Mouse (Mus musculus): ENCODE measurements around the gene Slc16a7. TPM values are rescaled to one million over a fixed set of nuclear protein-coding genes. Genes with fewer than 3 reads are reported as not detected.

The Slc16a7 gene
- total RNA-seq, 4 experiments from 2014 or later = 1.0 to 3.2 (median 1.7) TPM

- DNase-seq (ENCODE audit: low spot score in 2 of 2) = no peak
These were observed 65.0 kb downstream of the Slc16a7 start for GRCm38 (mm10) chr10:125324149-125324834.

- DNase-seq (ENCODE audit: low spot score in 2 of 2) = no peak
These were observed 67.5 kb downstream of the Slc16a7 start for GRCm38 (mm10) chr10:125321446-125322428.

GRCm38 (mm10) chr10:125317317-125317716 lies 71.9 kb downstream of the Slc16a7 start:
- DNase-seq (ENCODE audit: low spot score in 2 of 2) = no peak

GRCm38 (mm10) chr10:125310855-125311254 lies 78.4 kb downstream of the Slc16a7 start:
- no peak for DNase-seq (ENCODE audit: low spot score in 2 of 2)

- no peak for DNase-seq (ENCODE audit: low spot score in 2 of 2)
These were observed 91.2 kb downstream of the Slc16a7 start for GRCm38 (mm10) chr10:125298036-125298435.

DNA sequence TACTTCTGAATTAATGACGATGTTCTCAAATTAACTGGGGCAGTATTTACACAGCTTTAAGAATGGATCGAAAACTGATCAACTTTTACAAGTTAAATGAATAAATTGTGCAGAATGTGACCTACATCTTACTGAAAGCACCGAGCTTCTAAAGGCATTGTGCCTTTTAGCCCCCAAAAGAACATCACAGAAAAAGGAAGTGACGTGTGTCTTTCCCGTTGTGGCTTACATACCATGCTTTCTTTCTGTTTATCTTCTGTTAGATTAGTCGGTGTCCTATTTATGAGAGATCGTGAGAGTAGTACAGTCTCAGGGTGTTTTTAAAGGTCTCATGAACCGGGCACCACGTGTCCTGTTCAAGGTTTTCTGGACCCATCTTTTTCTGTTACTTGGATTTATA lies 98.9 kb downstream of the Slc16a7 start:
- DNase-seq (ENCODE audit: low spot score in 2 of 2) = no peak

- DNase-seq (ENCODE audit: low spot score in 2 of 2) = no peak
These were observed 100.7 kb downstream of the Slc16a7 start for GRCm38 (mm10) chr10:125288560-125288959.

DNA sequence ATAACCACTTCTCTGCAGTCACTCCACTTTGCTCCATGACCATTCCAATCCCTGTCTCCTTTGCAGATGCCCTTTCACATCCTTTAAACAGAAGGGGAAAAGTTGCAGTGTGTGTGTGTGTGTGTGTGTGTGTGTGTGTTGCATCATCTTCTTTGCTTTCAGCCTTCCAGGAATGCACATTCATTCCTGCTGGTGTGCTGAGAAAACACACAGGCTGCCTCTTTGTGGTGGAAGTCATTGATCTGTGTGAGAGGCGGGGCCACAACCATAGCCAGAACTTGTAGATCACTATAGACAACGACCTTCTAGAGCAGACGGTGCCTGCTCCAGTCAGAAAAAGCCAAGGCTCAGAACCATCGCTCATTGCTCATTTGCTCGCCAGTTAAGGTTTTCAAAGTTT lies 103.9 kb downstream of the Slc16a7 start:
- DNase-seq (ENCODE audit: low spot score in 2 of 2) = no peak

GRCm38 (mm10) chr10:125275149-125275848 lies 114.0 kb downstream of the Slc16a7 start:
- no peak for DNase-seq (ENCODE audit: low spot score in 2 of 2)

DNA sequence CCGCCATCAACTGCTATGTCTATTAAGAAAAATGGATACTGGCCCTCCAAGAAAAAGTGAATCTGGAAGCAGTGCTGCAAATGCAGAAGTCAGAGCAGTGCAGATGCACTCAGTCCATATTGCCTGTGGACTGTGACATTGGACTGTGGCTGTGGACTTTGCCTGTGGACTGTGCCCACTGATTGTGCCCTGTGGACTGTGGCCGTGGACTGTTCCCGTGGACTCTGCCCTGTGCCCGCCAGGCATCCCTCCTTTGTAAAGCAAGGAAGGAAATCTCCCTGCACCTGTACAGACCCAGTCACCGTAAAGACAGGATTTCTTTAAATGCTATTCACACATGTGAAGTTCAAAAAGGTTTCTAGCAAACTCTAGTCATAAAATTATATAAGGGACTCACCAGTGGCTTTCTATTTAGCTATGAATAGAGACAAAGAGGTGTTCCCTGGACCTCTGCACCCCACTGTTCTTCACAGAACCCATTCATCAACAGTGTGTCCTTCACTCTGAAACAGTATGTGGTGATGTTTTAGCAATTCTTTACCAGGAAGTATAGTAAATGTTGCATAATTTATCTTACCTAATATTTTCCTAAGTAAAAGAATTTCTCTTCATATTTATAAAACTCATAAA lies 114.6 kb downstream of the Slc16a7 start:
- no peak for DNase-seq (ENCODE audit: low spot score in 2 of 2)

DNA sequence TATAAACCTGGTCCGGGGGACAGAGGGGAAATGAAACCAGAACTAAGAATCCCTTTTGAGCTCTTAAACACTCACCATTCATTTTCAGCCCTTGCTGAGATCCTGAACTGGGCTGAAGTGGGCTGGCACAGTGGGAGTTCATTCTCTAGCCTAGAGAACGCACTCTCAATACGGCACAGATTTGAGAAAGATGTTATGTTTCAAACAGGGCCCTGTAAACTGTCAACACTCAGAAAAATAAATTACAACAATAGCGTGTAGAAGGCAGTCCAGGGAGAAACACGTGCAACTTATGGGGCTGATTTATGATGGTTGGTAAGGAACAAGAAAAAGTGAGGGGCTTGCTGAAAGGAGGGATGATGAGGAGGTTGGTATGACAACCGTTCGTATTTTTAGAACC lies 115.5 kb downstream of the Slc16a7 start:
- no peak for DNase-seq (ENCODE audit: low spot score in 2 of 2)

- DNase-seq (ENCODE audit: low spot score in 2 of 2) = no peak
These were observed 117.8 kb downstream of the Slc16a7 start for GRCm38 (mm10) chr10:125271448-125271847.

GRCm38 (mm10) chr10:125270266-125270665 lies 119.0 kb downstream of the Slc16a7 start:
- no peak for DNase-seq (ENCODE audit: low spot score in 2 of 2)

- DNase-seq (ENCODE audit: low spot score in 2 of 2) = no peak
These were observed 122.9 kb downstream of the Slc16a7 start for GRCm38 (mm10) chr10:125266322-125266721.

- no peak for DNase-seq (ENCODE audit: low spot score in 2 of 2)
These were observed 123.4 kb downstream of the Slc16a7 start for GRCm38 (mm10) chr10:125265901-125266300.

- DNase-seq (ENCODE audit: low spot score in 2 of 2) = no peak
These were observed 123.8 kb downstream of the Slc16a7 start for GRCm38 (mm10) chr10:125265467-125265866.

DNA sequence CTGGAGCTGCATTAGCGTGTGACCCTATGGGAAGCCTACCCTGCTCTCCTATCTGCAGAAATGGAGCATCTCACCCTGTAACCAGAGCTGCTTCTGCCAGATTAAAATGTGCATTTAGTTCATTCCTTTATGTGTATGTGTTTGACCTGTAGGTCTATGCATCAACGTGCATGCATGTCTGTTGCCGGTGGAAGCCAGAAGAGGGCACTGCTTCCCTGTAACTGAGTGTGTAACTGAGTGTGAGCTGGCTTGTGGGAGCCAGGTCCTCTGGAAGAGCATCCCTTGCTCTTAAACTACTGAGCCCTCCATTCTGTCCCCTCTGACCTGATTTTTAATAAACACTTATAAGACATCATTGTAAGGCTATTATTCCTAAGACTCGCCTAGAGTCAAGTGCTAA lies 124.3 kb downstream of the Slc16a7 start:
- no peak for DNase-seq (ENCODE audit: low spot score in 2 of 2)

GRCm38 (mm10) chr10:125255904-125256303 lies 133.4 kb downstream of the Slc16a7 start:
- no peak for DNase-seq (ENCODE audit: low spot score in 2 of 2)

- no peak for DNase-seq (ENCODE audit: low spot score in 2 of 2)
These were observed 174.7 kb downstream of the Slc16a7 start for GRCm38 (mm10) chr10:125214536-125214935.

- DNase-seq (ENCODE audit: low spot score in 2 of 2) = no peak
These were observed 175.5 kb downstream of the Slc16a7 start for GRCm38 (mm10) chr10:125213805-125214204.

- DNase-seq (ENCODE audit: low spot score in 2 of 2) = no peak
These were observed 201.7 kb downstream of the Slc16a7 start for GRCm38 (mm10) chr10:125187544-125187943.

Measured in gastrocnemius, adult 8-10 months (tissue).